Mouse (Mus musculus): ENCODE data around the gene Tufm.

DNA sequence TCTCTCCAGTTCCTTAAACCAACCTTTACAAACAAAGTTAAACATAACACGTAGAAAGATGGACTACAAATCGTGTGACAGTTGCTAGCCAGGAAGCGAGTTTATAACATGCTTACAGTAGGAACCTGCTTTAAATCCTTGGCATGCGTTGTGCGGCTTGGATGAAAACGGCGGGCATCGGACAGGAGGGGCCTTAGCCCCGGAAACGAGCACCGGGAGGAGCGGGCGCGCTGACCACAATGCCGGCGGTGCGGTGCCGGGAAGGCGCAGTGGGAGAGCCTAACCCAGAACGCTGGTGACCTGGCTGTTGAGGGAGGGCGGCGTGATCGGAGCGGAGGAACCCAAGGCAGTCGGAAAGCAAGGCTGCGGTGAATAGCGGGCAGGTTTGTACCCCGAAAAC, 48.6 kb downstream of the Tufm start:
- TF ChIP-seq CTCF (IDR thresholded peaks at IDR 0.05; ENCODE audit: low read depth, low read length), result no peak
- TF ChIP-seq POLR2A (IDR thresholded peaks at IDR 0.05; ENCODE audit: insufficient read depth, low read length), result no peak
